Mouse (Mus musculus) ES-Bruce4 (cell line): ENCODE measurements around the gene Tulp2. TPM values are rescaled to one million over a fixed set of nuclear protein-coding genes. Genes with fewer than 3 reads are reported as not detected.
"Not testable (repeated sequence)": the region's sequence is repeated elsewhere in the genome, so short reads cannot be mapped to it uniquely, and the experiment has no call there.

Experiments used
- H3K27ac ChIP-seq: 2 replicates; pipeline ENCODE4 v1.5.1; 2012; ENCODE audit warnings: low read length, inconsistent platforms; ENCODE audit not compliant: insufficient read depth
- H3K27me3 ChIP-seq: 2 replicates; pipeline ENCODE4 v1.6.1; 2012; ENCODE audit warnings: mild to moderate bottlenecking, low read length, inconsistent platforms; ENCODE audit not compliant: control insufficient read depth, poor library complexity, insufficient read depth, severe bottlenecking
- H3K36me3 ChIP-seq: 2 replicates; pipeline ENCODE4 v1.6.1; 2012; ENCODE audit warnings: inconsistent platforms, mild to moderate bottlenecking, low read length, moderate library complexity; ENCODE audit not compliant: control insufficient read depth, poor library complexity, insufficient read depth, severe bottlenecking
- H3K4me1 ChIP-seq: one replicate; pipeline ENCODE4 v1.8.1; 2011; ENCODE audit warnings: low read length; ENCODE audit not compliant: control insufficient read depth, insufficient read depth
- H3K4me3 ChIP-seq: 2 replicates; pipeline ENCODE4 v1.5.1; 2011; ENCODE audit warnings: low read depth, mild to moderate bottlenecking, low read length
- H3K9ac ChIP-seq: 2 replicates; pipeline ENCODE4 v1.6.1; 2012; ENCODE audit warnings: low read depth, mild to moderate bottlenecking, inconsistent platforms; ENCODE audit not compliant: poor library complexity, severe bottlenecking
- H3K9me3 ChIP-seq: replicated peaks from 2 replicates; pipeline ENCODE4 v1.6.1; 2012; ENCODE audit warnings: mild to moderate bottlenecking, low read length, inconsistent platforms; ENCODE audit not compliant: control insufficient read depth, poor library complexity, insufficient read depth, severe bottlenecking
- CTCF ChIP-seq: IDR thresholded peaks from one replicate; pipeline ENCODE4 v1.8.1; 2011; ENCODE audit warnings: low read depth, low read length
- EP300 ChIP-seq: IDR thresholded peaks from 2 replicates; pipeline ENCODE4 v1.6.1; 2011; ENCODE audit warnings: low read depth, low read length; ENCODE audit not compliant: insufficient read depth
- POLR2A ChIP-seq: IDR thresholded peaks from one replicate; pipeline ENCODE4 v1.8.1; 2011; ENCODE audit warnings: low read length; ENCODE audit not compliant: insufficient read depth
- polyA plus RNA-seq: library from polyadenylated mRNA; stranded (reverse); fragments of >200 nt; gene quantifications from 2 replicates; pipeline ENCODE4 v1.2.4, GENCODE M21; 2011; ENCODE audit warnings: low read depth; ENCODE audit not compliant: missing spikeins, insufficient read depth, insufficient read length

Gene Tulp2
- polyA plus RNA-seq, 1 experiment: 1.3 TPM

- H3K4me1 ChIP-seq: peaks cover 7% of the 10 kb centered on the region
- no peaks in the 10 kb centered on the region for H3K36me3 ChIP-seq
- no peaks in the 10 kb centered on the region for H3K9me3 ChIP-seq
- TF ChIP-seq CTCF: no peak
- no peak for TF ChIP-seq POLR2A
- TF ChIP-seq EP300: no peak
- no peak overlapping the region for H3K9ac ChIP-seq
- no peaks in the 10 kb centered on the region for H3K27me3 ChIP-seq
- H3K27ac ChIP-seq: 0 out of 2 replicates have a peak overlapping the region, but pooled peaks have one; percentile 7
- no peak overlapping the region for H3K4me3 ChIP-seq
Measured at GRCm38 (mm10) chr7:45514411-45514810, 32.7 kb downstream of the Tulp2 start.

GRCm38 (mm10) chr7:45515436-45515835, 33.8 kb downstream of the Tulp2 start:
- Histone ChIP-seq H3K4me3 (peak overlapping the region; percentile 15; the same call in 1 of the 2 replicates), H3K27ac (no peak overlapping the region)
- TF ChIP-seq EP300 (no peak), CTCF (no peak), POLR2A (no peak)

GRCm38 (mm10) chr7:45516846-45517245, 35.2 kb downstream of the Tulp2 start:
- not testable (repeated sequence) for H3K27ac ChIP-seq, H3K9ac ChIP-seq, H3K4me3 ChIP-seq, H3K4me1 ChIP-seq, H3K27me3 ChIP-seq, H3K36me3 ChIP-seq, H3K9me3 ChIP-seq

More at GRCm38 (mm10) chr7:45515436-45515835, 33.8 kb downstream of the Tulp2 start:
- Histone ChIP-seq H3K4me1 (peaks cover 9% of the 10 kb centered on the region), H3K9ac (no peak overlapping the region), H3K36me3 (no peaks in the 10 kb centered on the region), H3K27me3 (no peaks in the 10 kb centered on the region), H3K9me3 (no peaks in the 10 kb centered on the region)

GRCm38 (mm10) chr7:45518618-45519017, 36.9 kb downstream of the Tulp2 start:
- H3K9ac ChIP-seq: no peak overlapping the region
- no peaks in the 10 kb centered on the region for H3K27me3 ChIP-seq
- peaks cover 6% of the 10 kb centered on the region for H3K36me3 ChIP-seq
- H3K4me1 ChIP-seq: peaks cover 9% of the 10 kb centered on the region
- TF ChIP-seq EP300: peak; percentile 3; the same call in 1 of the 2 replicates
- TF ChIP-seq CTCF: no peak
- TF ChIP-seq POLR2A: no peak
- H3K4me3 ChIP-seq: no peak overlapping the region
- peak overlapping the region; percentile 0; the same call in 1 of the 2 replicates for H3K27ac ChIP-seq
- no peaks in the 10 kb centered on the region for H3K9me3 ChIP-seq

GRCm38 (mm10) chr7:45519345-45520120, 37.9 kb downstream of the Tulp2 start:
- TF ChIP-seq POLR2A (no peak), EP300 (no peak), CTCF (no peak)
- peak overlapping the region; percentile 72 for H3K27ac ChIP-seq
- no peak overlapping the region for H3K9ac ChIP-seq
- 0 out of 2 replicates have a peak overlapping the region, but pooled peaks have one; percentile 2 for H3K4me3 ChIP-seq
- no peaks in the 10 kb centered on the region for H3K27me3 ChIP-seq
- H3K9me3 ChIP-seq: no peaks in the 10 kb centered on the region
- H3K36me3 ChIP-seq: peaks cover 11% of the 10 kb centered on the region
- H3K4me1 ChIP-seq: peaks cover 9% of the 10 kb centered on the region

GRCm38 (mm10) chr7:45520605-45521004, 38.9 kb downstream of the Tulp2 start:
- no peak overlapping the region for H3K27ac ChIP-seq
- H3K27me3 ChIP-seq: no peaks in the 10 kb centered on the region

More at GRCm38 (mm10) chr7:45520605-45521004, 38.9 kb downstream of the Tulp2 start:
- no peak for TF ChIP-seq POLR2A
- TF ChIP-seq CTCF: no peak
- no peak for TF ChIP-seq EP300
- no peaks in the 10 kb centered on the region for H3K9me3 ChIP-seq
- H3K9ac ChIP-seq: peak overlapping the region; percentile 56; the same call in 1 of the 2 replicates
- H3K4me1 ChIP-seq: peaks cover 9% of the 10 kb centered on the region
- H3K36me3 ChIP-seq: peaks cover 12% of the 10 kb centered on the region
- H3K4me3 ChIP-seq: no peak overlapping the region
